Mouse (Mus musculus): ENCODE measurements around the gene Sec61b. TPM values are rescaled to one million over a fixed set of nuclear protein-coding genes. Genes with fewer than 3 reads are reported as not detected.

Sec61b gene
- total RNA-seq (2015; ENCODE audit: low replicate concordance) (111 and 116 TPM in 2 replicates), total RNA-seq (2017; ENCODE audit: low replicate concordance) (25.0 and 34.6 TPM in 2 replicates)

DNA sequence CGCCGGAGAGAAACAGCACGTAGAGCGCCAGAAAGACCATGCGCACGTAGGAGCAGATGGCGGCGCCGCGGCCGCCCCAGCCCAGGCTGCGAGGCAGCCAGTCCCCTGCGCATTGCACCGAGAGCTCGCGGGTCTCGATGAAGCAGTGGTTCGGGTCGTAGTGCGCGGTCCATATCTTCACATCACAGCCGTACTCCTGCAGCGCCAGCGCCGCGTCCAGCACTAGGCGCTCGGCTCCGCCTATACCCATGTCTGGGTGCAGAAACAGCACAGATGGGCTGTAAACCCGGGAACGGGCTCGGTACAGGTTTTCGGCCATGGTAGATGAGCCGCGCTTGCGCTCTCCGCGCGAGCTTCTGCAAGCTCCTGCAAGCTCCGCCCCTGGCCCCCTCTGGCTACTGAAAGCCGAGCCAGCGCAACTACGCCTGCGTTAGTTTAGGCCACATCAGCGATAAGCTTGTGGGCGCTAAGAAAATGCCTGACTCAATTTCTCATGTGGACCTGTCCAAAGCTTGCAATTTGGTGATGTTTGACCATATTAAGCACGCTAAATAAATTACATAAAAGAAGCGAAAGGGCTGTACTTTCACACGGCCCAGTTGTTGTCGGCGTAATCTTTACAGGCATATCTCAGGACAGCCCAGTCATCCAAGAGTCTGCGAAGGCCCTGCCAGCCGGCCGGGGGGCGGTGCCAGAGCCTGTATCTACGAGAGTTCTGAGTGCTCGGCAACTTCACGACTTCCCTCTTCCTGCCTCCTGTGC is at the start of gene Sec61b, which contains the start of gene Alg2:
Sec61b (plus strand) TSS at position 691 of the 762 bp plus-strand sequence.
Alg2 (minus strand) TSS at position 366 of the 762 bp plus-strand sequence.
- ATAC-seq (replicated peaks; ENCODE audit: low FRiP score, poor library complexity, severe bottlenecking): peak; percentile 97

DNA sequence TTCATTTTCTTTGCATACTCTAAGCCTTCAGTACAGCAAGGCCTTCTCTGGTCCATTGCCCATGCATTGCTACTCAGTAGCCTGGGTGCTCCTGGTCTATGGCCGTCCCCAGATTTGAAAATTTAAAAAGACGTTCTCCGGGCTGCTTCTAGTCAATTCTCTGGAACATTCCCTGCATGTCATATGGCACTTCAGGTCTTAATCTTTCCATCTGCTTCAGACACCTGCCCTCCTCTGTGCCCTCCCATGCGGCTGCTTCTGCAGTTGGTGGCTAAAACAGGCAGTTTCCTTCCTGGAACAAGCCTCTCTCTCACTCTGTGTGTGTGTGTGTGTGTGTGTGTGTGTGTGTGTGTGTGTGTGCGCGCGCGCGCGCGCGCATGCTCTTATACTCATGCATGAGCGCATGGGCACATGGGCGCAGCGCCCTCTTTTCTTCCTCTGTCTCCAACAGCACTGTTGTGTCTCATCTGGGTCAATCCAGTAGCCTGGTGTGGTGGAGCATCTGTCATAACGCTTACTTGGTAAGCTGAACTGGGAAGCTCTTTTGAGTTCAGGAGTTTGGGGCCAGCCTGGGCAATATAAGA is 49.1 kb upstream of the Sec61b start:
- no peak for ATAC-seq (replicated peaks; ENCODE audit: low FRiP score, poor library complexity, severe bottlenecking)

DNA sequence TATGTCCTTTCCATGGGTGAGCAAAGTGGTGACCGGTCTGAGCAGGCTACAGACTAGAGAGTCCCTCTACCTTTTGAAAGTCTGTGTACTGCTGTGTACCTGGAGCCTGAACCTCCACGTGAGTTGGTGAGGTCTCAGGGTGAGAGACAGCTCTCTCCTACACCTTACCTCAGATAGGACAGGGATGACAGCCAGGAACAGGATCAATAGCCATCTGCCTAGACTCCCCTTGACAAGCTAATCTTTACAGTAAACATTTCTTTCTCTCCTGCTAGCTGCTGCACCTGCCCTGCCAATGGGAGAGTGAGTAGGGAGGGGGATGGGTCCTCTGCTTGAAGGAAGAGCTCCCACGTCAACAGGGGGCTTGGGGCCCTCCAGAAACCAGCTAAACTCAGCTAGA is 46.9 kb upstream of the Sec61b start:
- ATAC-seq (replicated peaks; ENCODE audit: low FRiP score, poor library complexity, severe bottlenecking): no peak

DNA sequence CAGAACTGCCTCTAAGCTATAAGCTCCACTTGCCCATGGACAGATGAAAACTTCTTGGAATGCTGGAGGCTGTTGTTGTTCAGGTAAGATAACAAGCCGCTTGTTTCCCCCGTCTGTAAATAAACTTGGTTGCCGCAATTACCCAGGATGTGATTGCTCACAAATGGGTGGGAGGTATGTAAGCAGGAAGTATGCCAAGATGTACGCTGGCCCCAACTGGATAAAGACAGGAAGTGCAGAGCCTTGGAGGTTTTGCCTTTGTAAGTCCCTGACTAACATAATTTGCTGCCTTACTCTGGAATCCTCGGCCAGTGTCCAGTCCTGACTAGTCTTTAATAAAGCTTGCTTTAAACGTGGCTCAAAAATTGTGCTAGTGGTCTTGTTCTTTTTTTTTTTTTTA is 43.9 kb upstream of the Sec61b start:
- no peak for ATAC-seq (replicated peaks; ENCODE audit: low FRiP score, poor library complexity, severe bottlenecking)

DNA sequence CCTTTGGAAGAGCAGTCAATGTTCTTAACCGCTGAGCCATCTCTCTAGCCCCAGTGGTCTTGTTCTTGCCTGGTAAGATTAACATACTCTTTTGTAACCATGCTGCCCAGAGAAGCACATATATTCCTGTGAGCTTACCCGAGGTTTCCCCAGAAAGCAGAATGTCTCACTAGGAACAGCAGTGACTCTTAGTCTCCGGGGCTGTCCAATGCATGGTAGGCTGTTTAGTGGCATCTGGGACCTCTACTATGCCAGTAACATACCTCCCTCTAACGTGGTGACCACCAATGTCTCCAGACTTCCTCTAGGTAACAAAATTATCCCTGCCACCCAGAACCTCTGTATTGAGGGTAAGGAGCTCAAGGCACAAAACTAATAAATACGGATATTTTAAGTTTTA is 43.4 kb upstream of the Sec61b start:
- no peak for ATAC-seq (replicated peaks; ENCODE audit: low FRiP score, poor library complexity, severe bottlenecking)

DNA sequence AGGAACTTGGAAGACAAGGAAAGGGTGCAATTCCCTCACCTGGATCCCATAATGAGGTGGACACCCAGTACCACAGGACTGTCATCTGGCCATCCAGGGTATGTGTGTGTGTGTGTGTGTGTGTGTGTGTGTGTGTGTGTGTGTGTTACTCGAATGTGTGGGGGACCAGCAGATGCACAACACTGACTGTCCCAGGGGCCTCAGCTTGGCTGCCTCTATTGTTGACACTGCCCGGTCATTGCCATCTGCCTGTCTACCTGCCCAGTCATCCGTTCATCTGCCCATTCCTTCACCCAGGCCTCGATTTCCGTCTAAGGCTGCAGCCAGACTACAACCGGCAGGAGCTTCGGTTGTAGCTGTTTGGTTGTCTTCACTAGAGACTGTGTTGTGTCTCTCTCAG is 41.7 kb upstream of the Sec61b start:
- no peak for ATAC-seq (replicated peaks; ENCODE audit: low FRiP score, poor library complexity, severe bottlenecking)

DNA sequence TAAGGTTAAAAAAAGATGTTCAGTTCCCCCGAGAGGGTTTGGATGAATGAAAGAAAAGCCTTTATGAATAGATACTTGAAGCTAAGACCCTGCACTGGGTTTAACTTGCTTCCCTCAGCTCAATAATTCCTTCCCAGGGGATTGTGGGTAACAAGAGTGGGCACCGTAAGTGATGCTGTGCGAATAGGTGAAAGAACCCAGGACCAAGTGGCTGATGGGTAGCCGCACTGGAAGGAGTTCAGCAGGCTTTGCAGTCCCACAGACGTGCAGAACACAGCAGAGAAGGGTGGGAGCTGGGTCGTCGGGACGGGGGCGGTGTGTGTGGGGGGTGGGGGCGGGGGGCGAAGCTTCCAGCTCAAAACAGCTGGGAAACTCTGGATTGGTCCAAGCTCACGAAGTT is 39.3 kb upstream of the Sec61b start:
- no peak for ATAC-seq (replicated peaks; ENCODE audit: low FRiP score, poor library complexity, severe bottlenecking)

DNA sequence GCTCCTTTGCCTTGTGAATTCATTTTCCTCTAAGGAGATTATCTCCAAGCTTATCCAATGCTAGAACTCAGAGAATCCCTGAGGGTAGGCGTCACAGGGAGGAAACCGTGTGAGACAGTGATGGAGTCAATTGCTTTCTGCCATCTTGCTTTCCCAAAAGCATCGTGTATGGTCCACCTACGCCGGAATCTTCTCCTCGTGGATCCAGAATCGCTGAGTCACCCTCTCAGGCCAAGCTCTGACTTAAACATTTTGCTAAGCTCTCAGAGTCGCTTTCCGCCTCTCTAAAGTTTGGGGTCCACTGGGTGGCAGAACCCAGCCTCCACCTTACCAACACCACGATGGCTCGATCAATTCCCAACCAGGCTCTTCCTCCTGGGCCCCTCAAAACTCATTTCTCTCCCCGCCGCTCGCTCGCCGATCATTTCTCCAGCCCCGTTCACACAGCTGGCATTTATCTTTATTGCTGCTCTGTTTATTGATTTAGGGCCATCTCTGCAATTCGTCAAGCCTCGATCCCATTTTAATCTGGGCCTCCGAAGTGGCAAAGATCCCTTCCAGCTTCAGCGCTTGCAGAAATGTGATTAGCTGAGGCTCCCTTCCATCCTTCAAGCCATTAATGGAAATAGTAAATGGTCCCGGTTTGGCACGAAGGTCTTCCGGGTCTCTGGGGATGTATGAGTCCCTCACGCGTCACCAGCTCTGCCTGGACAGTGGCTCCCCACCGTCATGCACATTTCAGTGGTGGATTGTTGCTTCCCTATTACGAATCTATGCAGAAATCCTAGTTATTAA is 38.7 kb upstream of the Sec61b start:
- ATAC-seq (replicated peaks; ENCODE audit: low FRiP score, poor library complexity, severe bottlenecking): no peak

DNA sequence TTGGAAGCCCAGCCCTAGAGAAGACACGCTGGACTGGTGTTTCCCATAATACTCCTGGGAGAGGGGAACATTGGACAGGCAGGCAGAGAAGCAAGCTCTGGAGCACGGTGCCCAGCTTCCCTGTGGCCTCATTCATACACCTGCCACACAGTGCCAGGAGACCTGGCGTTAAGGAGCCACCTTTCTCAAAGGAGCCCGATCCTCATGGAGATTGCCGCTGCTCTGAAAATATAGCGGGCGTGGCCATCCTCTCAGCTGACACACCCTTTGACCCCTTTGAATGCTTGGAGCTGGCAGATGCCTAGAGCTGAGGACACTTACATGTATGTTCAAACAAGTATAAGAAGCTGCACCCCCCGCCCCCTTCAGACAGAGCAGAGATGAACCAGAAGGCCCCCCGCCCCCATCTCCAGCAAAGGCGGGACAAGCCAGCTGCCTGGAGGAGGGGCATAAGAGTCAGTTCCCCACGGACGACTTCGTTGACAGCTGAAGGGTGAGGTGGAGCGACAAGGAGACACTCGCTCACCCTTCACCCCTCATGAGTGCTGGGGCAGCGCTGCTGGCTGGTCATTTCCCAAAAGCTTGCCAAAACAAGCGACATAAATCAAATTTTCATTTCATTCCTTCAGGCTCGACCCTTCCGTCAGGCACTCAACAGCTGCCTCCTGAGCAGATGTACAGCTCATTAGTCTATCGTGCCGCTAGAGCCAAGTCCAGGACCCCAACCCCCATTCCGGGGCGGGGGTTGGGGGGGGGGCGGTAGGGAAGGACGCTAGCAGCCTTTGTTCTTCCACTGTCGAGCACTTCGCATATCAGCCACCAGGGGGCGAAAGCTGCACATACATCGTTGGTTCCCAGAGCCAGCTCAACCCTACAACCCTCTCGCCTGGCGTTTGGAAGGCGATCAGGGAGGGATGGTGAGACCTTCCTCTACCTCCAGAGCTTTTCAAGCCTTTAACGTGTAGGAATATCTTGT is 36.8 kb upstream of the Sec61b start:
- ATAC-seq (replicated peaks; ENCODE audit: low FRiP score, poor library complexity, severe bottlenecking): peak; percentile 69

DNA sequence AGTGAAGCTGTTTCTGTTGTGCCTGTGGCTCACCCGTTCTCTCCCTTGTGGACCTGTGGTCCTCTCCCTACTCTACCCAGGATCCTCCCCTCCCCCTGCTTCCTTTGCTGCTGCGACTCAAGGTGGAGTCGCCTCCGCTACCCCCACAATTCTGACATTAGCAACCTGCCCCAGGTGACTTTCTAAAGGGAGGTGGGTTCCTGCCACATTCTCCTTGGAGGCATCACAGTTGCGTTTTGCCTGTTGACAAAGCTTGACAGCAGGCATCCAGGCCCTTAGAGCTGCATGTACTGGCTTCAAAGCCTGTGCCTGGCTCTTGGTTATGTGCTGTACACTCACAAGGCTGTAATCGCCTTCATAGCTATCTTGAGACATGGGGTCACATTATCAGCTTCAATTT is 35.5 kb upstream of the Sec61b start:
- ATAC-seq (replicated peaks; ENCODE audit: low FRiP score, poor library complexity, severe bottlenecking): no peak

DNA sequence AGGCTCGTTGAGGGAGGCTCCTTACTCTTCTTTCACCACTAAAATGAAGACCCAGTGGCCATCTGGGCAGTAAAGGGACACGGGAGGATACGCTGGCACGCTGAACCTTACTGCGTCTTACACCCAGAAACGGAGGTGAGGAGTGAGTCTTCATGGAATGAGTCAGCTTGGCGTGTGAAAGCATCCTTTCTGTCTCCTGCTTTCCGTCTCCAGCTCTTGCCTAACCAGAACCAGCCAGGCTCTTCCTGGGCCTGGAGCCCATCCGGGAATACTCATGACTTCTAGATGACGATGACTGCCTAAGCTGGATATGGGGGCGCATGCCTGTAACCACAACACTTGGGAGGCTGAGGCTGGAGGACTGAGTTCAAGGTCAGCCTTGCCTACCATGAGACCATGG is 33.5 kb upstream of the Sec61b start:
- ATAC-seq (replicated peaks; ENCODE audit: low FRiP score, poor library complexity, severe bottlenecking): no peak

DNA sequence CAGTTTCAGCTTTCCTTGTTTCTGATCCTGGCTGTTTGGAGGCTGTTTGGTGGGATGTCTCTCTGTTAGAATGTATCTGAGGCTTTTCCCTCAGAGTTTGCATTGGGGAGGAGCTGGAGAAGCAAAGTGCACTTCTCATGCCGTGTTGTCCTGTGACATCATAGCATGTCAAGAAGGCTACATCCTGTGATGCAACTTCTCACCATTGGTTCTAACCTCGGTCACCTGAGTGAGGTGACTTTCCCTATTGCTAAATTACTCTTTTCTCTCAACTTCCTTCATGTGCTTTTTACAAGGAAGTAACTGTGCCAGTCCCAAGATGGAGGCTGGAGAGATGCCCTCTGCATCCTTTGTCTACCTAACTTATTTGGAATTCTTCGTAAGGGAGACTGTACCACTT is 25.9 kb upstream of the Sec61b start:
- ATAC-seq (replicated peaks; ENCODE audit: low FRiP score, poor library complexity, severe bottlenecking): no peak

DNA sequence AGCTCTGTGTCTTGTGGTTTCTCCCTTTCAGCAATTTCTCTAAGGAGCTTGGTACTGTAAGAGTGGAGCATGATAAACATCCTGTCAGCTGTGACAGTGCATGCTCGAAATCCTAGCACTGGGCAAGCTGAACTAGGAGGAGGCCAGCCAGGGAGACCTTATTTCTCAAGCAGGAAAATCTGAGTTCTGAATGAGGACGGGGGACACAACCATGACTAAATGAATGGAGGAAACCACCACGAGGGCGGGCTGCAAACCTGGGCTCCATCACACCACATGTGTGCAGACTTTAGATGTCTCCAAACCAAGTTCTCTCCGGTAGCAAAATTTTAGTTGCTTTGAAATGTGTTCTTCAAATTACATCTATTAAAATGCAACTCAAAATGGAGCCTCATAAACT is 25.3 kb upstream of the Sec61b start:
- ATAC-seq (replicated peaks; ENCODE audit: low FRiP score, poor library complexity, severe bottlenecking): no peak

DNA sequence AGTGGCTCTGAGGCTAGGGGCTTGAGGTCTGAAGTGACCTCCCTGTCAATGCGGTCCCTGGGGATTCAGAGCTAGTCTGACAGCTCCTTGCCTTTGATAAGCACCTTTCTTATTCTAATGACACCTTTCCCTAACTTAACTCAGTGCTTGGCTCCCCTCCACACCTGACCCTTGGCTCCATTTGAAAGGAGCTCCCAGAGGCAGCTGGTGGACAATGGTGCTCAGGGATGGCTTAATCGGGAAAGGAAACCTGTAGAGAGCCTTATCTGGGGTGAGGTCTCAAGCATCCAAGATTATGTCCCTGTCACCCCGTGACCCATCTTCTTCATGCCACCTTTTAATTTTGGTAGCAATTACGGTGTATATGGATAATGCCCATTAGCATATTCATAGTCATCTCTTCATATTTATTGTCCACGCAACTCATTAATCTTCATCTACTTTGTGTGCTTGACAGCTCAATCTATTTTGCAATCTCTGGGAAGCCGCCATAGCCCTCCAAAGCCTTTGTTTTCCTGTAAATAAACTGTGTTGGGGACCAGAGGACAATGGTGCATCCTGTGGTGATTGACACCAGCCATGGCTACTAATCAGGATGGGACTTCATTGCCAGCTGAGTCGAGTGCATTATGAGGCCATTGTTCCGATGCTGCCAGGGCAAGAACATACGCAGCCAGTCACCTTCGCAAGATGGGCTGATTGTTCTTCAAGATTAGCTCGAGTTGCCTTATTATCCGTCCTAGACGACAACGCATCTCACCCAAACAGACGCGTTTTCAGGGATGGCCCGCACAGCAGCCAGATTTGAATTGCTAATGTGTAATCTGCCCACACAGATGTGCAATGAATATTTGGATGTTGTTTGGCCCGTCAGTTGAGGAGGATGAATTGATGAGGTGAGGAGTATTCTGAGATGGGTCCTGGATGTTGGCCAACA is 24.6 kb upstream of the Sec61b start:
- ATAC-seq (replicated peaks; ENCODE audit: low FRiP score, poor library complexity, severe bottlenecking): no peak

DNA sequence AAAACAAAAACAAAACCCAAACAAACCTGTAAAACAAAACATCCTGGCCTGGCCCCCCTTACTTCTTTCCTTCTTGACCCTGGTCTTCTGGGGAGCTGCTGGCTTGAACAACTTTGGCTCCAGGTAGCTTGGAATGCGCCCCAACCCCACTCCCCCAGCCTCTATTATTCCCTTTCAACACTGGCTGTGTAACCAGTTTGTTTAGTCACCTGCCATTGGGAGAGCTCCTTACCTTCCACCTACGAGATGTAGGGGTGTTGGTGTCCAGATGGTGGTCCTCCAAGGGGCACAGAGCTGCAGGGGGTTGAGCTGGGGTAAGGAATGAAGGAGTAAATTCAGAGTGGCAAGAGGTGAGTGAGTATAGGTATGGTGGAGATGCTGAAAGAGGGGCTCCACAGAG is 7.3 kb upstream of the Sec61b start:
- ATAC-seq (replicated peaks; ENCODE audit: low FRiP score, poor library complexity, severe bottlenecking): no peak

DNA sequence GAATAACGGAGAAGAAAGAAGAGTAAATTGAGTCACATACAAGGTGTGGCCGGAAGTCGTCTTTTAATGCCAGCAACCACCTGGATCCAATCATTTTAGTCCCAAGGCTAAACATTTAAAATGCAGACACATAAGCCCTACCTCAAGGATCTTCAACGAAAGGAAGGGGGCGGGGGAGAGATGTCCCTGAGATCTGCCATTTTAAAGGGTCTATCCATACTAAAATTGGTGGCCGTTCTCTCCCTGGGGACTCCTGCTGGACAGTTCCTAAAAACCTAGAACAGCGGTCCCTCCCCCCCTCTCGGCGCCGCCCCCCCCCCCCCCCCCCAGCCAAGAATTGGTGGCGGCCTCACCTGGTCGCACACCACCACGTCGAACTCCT is 881 bp upstream of the Sec61b start:
- no peak for ATAC-seq (replicated peaks; ENCODE audit: low FRiP score, poor library complexity, severe bottlenecking)

DNA sequence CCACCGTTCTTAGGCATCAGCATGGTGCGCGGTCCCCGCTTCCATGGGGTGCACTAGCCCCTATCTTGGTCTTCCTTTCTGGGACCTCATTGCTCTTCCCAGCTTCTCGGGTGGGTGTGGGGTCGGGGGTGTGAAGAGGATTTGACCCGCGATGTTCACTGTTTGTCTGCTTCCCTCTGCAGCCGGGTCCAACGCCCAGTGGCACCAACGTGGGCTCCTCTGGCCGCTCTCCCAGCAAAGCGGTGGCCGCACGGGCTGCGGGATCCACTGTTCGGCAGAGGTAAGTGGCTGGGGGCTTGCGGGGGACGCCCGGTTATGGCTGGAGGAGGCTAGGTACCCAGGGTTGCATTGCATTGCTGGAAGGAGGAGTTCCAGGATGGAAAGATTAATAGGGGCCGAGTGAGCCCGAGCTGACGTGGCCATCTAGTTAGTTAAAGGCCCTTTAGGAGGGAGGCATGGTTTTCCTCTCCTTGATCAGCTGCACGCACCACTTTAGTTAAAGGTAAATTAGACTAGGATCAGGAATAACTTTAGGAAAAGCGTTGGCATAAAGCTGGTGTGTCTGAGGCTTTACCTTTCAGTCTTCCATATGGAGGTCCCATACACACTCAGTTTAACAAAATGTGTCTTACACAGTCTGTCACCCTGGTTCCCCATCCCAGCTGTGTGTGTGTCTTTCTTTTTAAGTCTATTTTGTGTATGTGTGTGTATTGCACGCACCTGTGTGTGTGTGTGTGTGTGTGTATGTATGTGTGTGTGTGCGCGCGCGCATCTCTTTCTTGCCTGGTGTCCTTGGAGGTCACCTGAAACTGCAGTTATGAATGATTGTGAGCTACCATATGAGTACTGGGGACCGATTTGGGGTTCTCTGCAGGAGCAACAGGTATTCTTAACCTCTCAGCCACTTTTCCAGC is 529 bp downstream of the Sec61b start:
- ATAC-seq (replicated peaks; ENCODE audit: low FRiP score, poor library complexity, severe bottlenecking): peak; percentile 51

DNA sequence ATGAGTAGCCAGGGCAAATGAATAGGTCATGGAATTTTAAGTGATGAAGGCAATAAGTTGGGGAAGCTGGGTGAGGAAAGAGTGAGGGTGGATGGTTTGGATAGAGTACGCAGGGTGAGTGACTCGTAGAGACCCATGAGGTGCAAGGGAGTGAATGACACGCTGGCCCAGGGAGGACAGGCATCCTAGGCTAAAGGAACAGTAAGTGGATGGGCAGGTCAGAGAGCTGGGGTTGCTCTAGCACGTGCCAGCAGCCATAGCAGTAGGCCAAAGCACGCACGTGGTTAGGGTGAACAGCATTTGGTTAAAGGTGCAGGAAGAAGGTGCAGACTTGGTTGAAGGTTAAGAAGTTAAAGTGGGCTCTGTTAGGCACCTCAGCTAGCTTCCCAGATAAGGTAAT is 3.1 kb downstream of the Sec61b start:
- ATAC-seq (replicated peaks; ENCODE audit: low FRiP score, poor library complexity, severe bottlenecking): no peak

All from erythroblast, adult 5-6 weeks (primary cell).